Mouse (Mus musculus) hindlimb bud, embryonic 11.5 days (tissue): ENCODE measurements around the gene Adamts17.

Source experiments
- DNase-seq: peaks from one replicate; pipeline ENCODE4 v3.0.0-alpha.2; 2012; ENCODE audit warnings: low read depth, low spot score; ENCODE audit errors: extremely low spot score

The Adamts17 gene

DNA sequence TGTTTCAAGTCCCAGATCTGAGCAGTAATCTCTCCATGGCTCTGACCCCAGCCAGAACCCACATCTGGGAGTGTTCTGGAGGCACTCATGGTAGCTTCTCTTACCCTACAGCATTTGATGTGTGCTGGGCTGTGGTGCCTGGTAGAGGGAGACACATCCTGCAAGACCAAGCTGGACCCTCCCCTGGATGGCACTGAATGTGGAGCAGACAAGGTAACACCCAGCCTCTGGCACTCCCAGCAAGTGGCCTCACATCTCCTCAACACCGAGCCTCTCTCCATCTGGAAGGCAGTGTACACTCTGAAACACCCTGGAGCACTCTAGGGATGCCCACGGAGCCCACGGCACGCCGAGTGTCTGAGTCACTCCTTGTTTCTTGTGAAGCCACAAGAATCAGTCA is 188.2 kb downstream of the Adamts17 start:
- no peak for DNase-seq

DNA sequence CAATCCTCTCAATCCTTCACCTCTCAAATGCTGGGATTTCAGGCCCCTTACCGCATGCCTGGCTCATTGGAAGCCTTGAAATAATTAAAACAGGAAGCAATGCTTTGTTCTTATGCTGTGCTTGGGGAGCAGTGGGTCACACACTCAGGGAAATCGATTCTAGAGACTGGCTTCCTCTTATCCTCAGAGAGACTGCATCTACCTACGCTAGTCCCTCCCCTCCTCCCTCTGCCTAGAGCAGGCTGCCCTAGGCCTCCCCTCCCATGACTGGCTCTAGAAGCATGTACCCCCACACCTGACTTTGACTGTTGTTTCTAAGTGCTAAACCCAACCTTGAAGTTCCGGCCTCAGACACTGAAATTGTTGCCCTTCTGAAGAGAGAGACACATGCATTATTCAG is 189.4 kb downstream of the Adamts17 start:
- DNase-seq, result no peak

DNA sequence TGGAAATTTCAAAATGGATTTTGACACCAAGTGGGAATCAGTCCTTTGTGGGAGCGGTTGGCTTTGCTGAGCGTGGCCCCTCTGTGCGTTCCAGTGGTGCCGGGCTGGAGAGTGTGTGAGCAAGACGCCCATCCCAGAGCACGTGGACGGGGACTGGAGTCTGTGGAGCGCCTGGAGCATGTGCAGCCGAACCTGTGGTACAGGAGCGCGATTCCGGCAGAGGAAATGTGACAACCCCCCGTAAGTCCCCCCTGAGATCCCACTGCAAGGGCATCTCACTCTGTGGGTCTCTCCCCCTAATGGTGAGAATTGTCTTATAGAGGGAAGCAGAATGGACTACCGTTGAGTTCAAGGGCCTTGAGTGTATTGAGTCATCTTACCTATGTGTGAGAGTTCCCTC is 189.9 kb downstream of the Adamts17 start:
- DNase-seq, result no peak

DNA sequence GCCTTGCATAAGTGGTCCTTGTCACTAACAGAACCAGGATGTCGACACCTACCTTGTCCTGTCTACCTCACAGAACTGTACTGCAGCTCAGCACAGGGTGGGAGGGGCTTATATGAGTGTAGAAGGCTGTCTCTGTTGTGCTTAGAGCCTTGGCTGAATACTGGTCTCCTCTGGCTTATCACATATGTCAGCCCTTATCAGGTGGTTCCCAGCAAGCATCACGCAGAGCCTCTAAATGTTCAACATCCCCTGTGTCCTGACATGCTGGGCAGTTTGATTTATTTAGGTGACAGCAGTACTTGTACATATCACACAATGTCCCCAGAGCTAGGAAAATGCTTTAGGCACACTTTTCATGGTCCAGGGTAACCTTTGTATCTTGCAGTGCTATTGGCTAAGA is 191.7 kb downstream of the Adamts17 start:
- no peak for DNase-seq

DNA sequence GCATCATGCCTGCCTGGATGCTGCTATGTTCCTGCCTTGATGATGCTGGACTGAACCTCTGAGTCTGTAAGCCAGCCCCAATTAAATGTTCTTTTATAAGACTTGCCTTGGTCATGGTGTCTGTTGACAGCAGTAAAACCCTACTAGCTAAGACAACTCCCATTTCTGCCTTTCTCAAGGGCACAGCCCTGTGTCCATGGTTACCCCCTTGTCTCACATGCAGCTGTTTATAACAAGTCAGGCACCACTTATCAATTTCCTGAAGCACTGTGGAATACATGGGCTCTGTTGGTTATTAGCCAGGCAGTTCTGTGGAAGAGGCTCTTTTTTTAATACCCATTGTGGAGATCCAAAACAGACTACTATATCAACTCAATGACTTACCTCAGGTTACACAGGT is 193.1 kb downstream of the Adamts17 start:
- no peak for DNase-seq

DNA sequence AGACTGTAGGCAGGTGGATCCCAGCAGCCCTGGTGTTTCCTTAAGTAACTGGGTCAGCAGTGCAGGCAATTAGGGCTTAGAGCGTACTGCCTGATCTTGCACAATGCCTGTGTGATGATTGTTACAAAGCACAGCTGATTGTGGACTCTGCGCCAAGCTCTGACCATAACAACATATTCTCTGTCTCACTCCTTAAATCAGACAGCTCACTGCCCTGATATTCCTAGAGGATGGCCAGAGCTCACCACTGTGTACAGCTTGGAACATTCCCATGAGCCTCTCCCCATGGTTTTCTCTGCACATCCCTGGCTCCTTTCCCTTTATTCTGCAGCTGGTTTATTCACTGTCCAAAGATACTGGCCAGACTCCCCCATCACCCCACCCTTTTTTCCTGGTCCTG is 194.8 kb downstream of the Adamts17 start:
- DNase-seq, result no peak

DNA sequence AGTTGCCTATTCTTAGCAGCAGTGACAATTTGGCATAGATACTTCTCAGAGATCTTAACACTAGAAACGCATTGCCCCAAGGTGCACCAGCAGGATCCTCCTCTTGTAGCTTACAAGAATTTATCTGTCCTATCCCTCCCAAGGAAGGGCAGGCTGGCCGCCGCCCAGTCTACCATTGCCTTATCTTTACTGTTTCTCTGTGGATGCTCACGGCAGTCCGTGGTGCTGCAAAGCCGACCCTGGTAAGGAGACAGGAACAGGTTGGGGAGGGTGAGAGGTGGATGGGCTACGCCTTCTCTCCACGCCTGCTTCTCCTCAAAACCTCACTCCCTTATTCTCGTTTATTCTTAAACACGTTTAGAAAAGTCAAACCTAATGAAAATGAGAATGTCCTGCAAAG is 195.7 kb downstream of the Adamts17 start:
- DNase-seq, result no peak

DNA sequence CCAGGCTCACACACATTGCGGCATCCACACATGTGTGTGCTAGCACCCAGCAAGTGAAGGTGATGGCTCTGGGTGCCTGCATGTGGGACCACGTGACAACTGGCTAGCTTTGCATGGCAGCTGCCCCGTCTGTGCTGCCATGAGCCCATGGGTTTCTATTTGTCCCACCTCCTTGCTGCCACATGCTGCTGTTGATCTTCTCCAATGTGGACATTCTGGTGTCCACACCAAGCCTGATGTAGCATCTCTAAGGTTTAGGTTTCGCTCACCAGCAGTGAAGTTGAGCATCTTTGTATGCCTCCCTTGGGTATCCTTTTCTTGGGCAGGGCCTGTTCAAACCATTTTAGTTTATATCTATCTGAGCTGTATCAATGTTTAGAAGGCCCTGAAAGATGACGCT is 196.1 kb downstream of the Adamts17 start:
- DNase-seq, result no peak

DNA sequence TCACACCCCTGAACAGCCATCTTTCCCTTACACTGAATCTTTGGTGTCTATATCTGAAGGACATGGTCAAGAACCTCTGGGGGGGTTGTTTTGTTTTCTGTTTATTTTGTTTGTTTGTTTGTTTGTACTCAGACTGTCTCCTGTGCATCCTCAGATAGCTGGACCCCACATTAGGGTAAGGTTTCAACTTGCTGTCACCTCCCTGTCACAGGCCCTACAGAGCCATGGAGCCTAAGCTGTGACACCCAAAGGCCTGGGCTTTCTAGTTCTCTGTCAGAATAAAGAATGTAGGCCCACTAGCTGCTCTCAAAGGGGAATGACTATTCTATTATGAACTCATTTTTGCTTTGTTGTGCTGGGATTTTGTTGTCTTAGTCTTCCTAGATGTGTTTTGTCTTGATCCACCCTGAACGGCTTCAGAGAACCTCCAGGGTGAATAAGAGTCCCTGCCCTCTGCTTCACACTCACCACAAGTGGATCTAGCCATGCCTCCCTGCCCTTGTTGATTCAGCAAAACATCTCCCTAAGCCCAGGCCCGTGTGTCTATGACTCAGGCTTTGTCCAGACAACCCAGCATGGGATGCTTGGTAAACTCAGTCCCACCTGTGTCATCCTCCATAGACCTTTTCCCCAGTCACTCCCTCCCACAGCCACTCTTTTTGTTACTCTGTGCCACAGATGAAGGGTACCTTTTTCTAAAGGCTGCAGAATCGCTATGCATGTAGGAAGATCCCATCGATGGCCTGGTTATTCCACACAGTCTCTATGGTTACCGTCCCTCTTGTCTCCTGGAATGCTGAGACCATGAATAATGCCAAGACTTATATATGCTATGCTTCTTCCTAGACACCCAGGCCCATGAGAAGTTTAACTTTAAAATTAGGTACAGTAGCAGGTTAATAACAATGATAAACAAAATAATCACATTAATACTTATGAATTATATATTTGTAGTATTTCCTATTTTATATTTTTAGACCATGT is 197.3 kb downstream of the Adamts17 start:
- no peak for DNase-seq

DNA sequence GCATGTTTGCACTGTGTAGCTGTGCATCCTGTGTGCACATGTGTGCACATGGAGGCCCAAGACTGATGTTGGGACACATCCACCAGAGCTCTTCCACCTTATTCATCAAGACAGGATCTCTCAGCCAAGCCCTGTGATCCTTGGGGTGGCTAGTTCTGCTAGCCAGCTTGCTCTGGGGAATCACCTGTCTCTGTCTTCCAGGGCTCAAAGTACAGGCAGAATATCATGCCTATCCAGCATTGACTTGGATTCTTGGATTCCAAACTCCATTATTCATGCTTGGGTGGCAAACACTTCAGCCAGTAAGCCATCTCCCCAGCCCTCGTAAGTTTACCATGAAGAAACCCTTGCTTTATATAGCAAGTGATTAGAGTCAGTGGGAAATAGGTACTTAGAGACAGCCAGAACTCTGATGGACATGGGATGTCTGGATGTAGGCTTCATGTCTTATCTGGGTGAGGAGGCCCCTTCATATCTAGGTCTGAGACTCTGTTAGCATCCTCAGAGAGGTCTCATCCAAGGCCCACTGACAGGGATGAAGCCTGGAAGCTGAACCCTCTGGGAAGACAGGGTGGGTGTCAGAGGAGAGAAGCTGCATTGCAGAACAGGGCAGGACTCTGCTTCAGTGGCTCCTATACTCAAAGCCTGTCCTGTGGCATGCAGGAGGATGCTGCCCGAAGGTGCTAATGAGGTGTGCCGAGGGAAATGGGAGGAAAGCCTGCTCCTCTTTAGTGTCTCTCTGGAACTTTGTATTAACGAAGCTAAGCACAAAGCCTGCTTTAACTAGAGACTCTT is 198.4 kb downstream of the Adamts17 start:
- DNase-seq, result no peak

DNA sequence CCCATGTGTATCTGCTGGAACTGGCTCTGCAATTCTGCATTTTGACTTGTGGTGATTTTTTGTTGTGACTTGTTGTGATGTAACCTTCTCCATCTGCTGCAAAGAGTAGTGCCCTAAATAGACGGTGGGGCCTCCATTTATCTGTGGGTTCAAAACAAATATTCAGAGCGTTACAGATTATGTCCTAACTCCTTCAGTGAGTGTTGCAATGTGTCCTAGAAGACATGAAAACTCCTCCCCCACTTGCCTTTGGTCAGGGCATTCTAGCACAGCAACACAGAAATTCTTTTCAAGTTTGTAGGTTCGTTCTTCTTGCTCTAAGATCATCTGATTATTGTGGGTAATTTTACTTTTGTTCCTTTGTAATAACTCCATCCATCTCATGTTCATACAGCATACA is 199.6 kb downstream of the Adamts17 start:
- DNase-seq, result no peak

DNA sequence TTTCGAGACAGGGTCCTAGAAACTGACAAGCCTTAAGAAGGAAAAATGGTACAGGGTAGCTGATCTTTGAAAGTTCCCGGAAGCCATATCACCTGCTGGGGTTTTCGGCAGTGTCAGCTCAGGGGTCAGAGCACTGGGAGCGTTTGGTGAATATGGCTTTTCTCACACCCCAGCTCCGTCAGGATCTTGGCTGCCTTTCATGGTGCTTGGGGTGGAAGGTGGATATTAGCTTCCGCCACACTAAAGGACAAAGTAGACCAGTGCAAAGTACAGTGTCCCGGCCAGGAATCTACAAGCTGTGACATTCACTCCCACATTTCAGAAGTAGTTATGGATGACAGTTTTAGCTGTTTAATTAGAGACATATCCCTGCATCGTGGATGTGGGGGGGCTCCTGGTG is 200.3 kb downstream of the Adamts17 start:
- no peak for DNase-seq

DNA sequence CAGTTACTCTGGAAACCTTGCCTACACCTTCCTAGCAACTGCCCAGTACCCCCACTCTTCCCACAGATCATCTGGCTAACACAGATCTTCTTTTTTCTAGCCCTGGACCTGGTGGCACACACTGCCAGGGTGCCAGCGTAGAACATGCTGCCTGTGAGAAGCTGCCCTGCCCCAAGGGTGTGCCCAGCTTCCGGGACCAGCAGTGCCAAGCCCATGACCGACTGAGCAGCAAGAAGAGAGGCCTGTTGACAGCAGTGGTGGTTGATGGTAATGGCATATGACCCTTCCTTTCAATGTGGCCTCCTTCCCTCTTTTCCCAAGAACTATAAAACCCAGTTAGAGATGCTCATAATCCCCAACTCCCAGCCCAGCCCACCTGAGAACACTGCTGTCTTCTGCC is 202.2 kb downstream of the Adamts17 start:
- no peak for DNase-seq

DNA sequence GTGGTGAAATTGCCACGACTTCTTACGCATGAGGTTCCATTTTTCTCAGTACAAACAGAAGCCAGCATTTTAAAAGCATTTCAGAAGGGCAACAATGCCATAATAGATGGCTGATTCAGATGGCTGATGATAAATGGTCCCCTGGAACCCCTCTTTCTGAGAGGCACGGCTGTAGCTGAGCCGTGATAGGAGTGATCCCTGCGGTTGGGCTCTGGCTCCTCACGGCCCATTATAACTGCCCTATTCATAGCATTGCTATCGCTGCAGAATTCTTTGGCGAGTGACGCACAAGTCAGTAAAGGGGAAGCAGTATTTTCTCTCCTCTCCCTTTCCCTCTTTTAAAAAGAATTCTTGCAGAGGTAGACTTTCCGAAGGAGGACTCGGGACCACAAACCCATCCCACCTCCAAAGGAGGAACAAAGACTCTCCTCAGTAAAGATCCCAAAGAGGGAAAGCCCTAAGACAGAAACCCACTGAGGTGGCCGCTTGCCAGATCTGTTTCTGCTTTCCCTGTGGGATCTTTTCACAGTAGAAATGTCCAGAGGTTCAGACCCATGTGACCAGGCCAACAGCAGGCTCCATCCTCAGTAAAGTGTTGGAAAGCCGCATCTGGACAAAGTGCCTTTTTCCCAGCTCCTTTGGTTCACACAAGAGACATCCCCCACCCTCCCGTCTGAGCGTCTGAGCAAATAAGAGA is 204.7 kb downstream of the Adamts17 start:
- no peak for DNase-seq

DNA sequence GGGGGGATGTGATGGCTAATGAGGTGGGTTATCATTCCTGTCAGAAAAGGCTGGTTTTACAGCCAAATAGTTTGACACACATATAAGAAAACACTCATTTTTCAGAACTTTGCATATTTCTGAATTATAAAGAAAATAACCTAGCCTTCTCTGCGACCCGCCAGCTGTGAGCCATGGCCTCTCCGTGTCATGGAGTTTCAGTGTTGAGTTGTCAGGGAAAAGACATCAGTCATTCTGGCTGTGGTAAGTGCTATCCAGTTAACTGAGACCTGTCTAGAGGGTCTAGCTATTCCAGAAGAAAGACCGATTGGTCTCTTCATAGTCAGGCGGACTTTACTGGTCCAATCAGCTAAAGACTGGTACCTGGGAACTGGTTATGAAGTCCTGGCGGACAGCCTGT is 205.7 kb downstream of the Adamts17 start:
- DNase-seq, result no peak

DNA sequence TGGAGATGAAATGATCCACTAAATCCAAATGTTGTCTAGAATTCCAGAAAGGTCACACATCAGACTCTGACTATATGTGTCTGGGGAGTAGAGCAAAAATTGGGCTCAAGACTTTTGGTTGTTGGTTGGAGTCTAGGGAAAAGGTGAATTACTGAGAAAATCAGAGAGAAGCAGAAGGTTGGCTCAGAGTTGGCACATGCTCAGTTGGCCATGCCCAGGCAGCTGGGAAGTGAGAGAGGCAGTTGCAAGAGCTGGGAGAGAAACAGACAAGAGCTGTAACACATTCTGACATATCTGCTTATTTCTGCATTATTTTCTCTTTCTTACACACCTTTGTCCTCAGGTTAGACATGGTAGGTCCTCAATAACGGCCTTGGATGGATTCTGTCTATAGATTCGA is 209.7 kb downstream of the Adamts17 start:
- no peak for DNase-seq

DNA sequence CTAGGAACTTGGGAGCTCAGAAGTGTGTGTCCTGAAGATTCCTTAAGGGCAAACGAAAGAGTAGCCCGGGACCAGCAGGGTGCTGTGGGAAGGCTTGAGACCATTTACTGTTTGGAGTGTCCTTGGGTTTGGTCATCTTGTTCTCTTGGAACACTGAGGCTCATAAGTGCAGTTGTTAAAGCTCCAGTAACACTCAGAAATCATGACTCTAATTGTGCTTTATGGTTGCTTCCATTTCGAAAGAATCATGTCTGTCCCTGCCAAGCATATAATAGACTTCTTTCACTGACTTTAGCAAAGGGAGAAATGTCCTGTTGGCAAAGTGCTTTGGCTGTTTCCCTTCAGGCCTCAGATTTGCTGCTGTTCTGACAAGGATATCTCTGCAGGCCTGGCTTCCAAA is 210.9 kb downstream of the Adamts17 start:
- DNase-seq, result no peak

DNA sequence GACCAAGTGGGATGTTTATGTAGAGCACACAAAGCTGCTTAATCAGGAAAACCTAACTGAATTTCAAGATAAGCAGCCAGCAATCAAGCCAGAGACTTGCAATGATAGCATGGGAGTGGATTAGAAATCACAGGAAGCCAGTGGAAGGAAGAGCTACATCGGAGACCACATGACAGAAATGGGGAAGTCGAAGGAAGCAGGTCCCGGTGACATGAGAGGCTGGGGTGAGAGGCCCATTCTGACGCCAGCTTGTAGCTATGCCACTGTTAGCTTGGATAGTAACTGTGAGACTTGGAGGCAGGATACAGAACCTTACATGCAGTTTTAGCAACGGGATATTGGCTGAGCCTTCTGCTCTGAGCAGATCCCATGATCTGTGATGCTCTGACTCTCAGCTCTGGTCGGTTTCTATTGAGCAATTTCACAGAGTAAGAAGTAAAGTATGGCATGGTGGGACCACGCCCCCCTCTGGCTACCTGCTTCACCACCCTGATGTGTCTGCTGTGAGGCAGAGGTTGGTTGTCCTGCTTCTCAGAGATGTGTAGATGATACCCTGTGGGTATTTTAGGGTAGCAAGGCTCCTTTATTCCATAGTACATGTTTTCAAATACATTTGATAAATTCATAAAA is 211.7 kb downstream of the Adamts17 start:
- no peak for DNase-seq

DNA sequence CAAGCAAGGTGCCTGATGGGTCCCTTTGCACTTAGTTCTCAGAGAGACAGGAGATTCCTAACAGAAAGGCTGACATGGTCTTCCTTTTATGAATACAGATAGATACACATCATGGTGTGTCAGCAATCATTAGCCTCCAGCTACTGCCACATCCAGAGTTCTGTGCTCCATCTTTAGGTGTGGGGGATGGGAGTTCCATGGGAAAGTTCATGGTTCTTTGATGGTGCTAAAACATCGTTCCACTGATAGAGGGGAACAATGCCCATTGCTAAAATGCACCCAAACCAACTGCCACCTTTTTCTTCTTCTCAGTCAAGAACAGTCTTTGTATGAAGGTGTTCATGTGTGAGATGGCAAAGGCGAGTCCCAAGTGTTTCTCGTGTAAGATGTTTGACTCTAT is 215.3 kb downstream of the Adamts17 start:
- DNase-seq, result no peak

DNA sequence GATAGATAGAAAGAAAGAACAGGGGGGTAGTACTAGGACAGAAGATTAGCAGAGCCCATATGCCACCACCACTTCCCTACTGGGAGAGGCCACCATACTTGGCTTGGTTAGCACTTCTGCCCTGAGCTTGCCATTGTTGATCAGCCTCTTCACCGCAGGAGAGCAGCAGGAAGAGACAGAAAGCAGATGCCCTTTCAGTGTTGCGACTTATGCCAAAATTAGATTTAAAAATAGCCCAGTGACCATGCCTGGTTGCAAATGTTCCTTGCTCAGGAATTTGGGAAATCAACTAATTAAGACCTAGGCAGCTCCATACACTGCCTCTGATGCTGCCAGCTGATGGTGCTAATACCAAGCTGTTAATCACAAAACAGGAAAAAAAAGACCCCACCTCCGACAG is 216.0 kb downstream of the Adamts17 start:
- DNase-seq, result no peak

DNA sequence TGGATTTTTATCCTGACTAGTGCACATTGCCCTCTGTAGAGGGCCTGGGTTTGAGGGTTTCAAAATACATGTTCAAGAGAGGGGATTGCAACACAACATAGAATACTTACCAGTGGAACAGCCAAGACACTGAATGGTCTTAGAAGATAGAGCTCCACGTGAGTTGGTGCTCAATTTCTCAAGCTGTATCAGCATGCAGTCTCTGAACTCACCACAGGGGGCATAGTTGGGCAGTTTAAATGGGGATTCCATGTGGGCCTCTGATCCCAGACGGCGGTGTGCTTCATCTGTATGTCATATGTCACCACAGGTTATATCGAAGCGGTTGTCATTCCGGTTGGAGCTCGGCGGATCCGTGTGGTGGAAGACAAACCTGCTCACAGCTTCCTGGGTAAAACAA is 222.2 kb downstream of the Adamts17 start:
- no peak for DNase-seq
